Mouse (Mus musculus) CH12.LX (cell line): ENCODE results near the gene Nelfb. TPM values are rescaled to one million over a fixed set of nuclear protein-coding genes. Genes with fewer than 3 reads are reported as not detected.

Source experiments
- DNase-seq: peaks from one replicate; pipeline ENCODE4 v3.0.0-alpha.2; 2013; ENCODE audit errors: extremely low read depth
- H3K27ac ChIP-seq: 2 replicates; pipeline ENCODE4 v1.5.1; 2012; ENCODE audit warnings: low read depth, mild to moderate bottlenecking, control low read depth, moderate library complexity; ENCODE audit not compliant: insufficient read depth
- H3K27me3 ChIP-seq: replicated peaks from 2 replicates; pipeline ENCODE3; 2012; ENCODE audit warnings: inconsistent platforms
- H3K36me3 ChIP-seq, 2 experiments: replicated peaks in 1 of 2; 2 replicates each; pipeline versions ENCODE3 to v1.6.1; 2012; ENCODE audit warnings: inconsistent platforms in 1 of 2, low read length in 1 of 2, mild to moderate bottlenecking in 1 of 2, mixed read lengths in 1 of 2, moderate library complexity in 1 of 2; ENCODE audit not compliant: control insufficient read depth in 1 of 2, insufficient read depth in 1 of 2
- H3K4me1 ChIP-seq, 2 experiments: 2 replicates each; pipeline ENCODE4 v1.6.1; 2012; ENCODE audit warnings: inconsistent platforms in 1 of 2, moderate library complexity in 1 of 2; ENCODE audit not compliant: insufficient read depth in 2 of 2, control insufficient read depth in 1 of 2
- H3K4me2 ChIP-seq: 2 replicates; pipeline ENCODE4 v1.6.1; 2012; ENCODE audit warnings: low read depth, mild to moderate bottlenecking, control low read depth; ENCODE audit not compliant: poor library complexity, insufficient read depth, severe bottlenecking
- H3K4me3 ChIP-seq, 3 experiments: fragments of 150-350 bp in 1 of 3; sonication (generic) in 1 of 3; replicated peaks in 1 of 3; 2 replicates each; pipeline versions ENCODE3 to v1.5.1; 2011 to 2012; ENCODE audit warnings: low read depth in 2 of 3, low read length in 2 of 3, mild to moderate bottlenecking in 2 of 3, moderate library complexity in 2 of 3, control low read depth in 1 of 3, improper control_type of control experiment in 1 of 3, inconsistent platforms in 1 of 3, mixed read lengths in 1 of 3; ENCODE audit not compliant: poor library complexity in 1 of 3
- H3K79me2 ChIP-seq: replicated peaks from 2 replicates; pipeline ENCODE4 v1.6.1; 2012; ENCODE audit warnings: mild to moderate bottlenecking, moderate library complexity; ENCODE audit not compliant: control insufficient read depth, poor library complexity, insufficient read depth, severe bottlenecking; ENCODE audit errors: extremely low read depth
- H3K9ac ChIP-seq: 2 replicates; pipeline ENCODE4 v1.6.1; 2012; ENCODE audit warnings: low read depth, mild to moderate bottlenecking, control low read depth, moderate library complexity; ENCODE audit not compliant: insufficient read depth
- H3K9me3 ChIP-seq: replicated peaks from 2 replicates; pipeline ENCODE3; 2012; ENCODE audit warnings: low read length, inconsistent platforms, mixed read lengths
- BHLHE40 ChIP-seq: IDR thresholded peaks from 2 replicates; pipeline ENCODE4 v1.6.1; 2011; ENCODE audit warnings: mild to moderate bottlenecking, low read depth, low read length, improper control_type of control experiment
- CHD1 ChIP-seq: IDR thresholded peaks from 2 replicates; pipeline ENCODE4 v1.6.1; 2012; ENCODE audit warnings: low read depth, low read length, improper control_type of control experiment, inconsistent platforms
- CHD2 ChIP-seq: IDR thresholded peaks from 2 replicates; pipeline ENCODE4 v1.6.1; 2011; ENCODE audit warnings: low read length, improper control_type of control experiment
- CTCF ChIP-seq, 2 experiments: IDR thresholded peaks in 1 of 2; conservative IDR thresholded peaks in 1 of 2; 2 replicates each; pipeline ENCODE4 v1.5.1; 2011 to 2012; ENCODE audit warnings: low read depth in 2 of 2, low read length in 2 of 2, improper control_type of control experiment in 1 of 2, inconsistent platforms in 1 of 2, mild to moderate bottlenecking in 1 of 2, moderate library complexity in 1 of 2
- E2F4 ChIP-seq: IDR thresholded peaks from 2 replicates; pipeline ENCODE4 v1.6.1; 2011; ENCODE audit warnings: low read depth, low read length, improper control_type of control experiment; ENCODE audit not compliant: insufficient replicate concordance
- ELF1 ChIP-seq: IDR thresholded peaks from 2 replicates; pipeline ENCODE4 v1.6.1; 2014; ENCODE audit warnings: low read depth, mild to moderate bottlenecking, inconsistent platforms, low read length, improper control_type of control experiment
- EP300 ChIP-seq: IDR thresholded peaks from 2 replicates; pipeline ENCODE4 v1.6.1; 2011; ENCODE audit warnings: low read length, improper control_type of control experiment
- ETS1 ChIP-seq: conservative IDR thresholded peaks from 2 replicates; pipeline ENCODE4 v1.6.1; 2012; ENCODE audit warnings: low read depth, mild to moderate bottlenecking, inconsistent platforms, low read length, improper control_type of control experiment, moderate library complexity
- GABPA ChIP-seq: IDR thresholded peaks from 2 replicates; pipeline ENCODE4 v1.6.1; 2012; ENCODE audit warnings: low read depth, low read length, improper control_type of control experiment, inconsistent platforms; ENCODE audit not compliant: insufficient replicate concordance
- HCFC1 ChIP-seq: IDR thresholded peaks from 2 replicates; pipeline ENCODE4 v1.6.1; 2012; ENCODE audit warnings: low read depth, mild to moderate bottlenecking, inconsistent platforms, low read length, improper control_type of control experiment
- IRF4 ChIP-seq: IDR thresholded peaks from 2 replicates; pipeline ENCODE4 v1.6.1; 2014; ENCODE audit warnings: low read depth, mild to moderate bottlenecking, inconsistent platforms, low read length, improper control_type of control experiment
- JUN ChIP-seq: IDR thresholded peaks from 2 replicates; pipeline ENCODE4 v1.6.1; 2011; ENCODE audit warnings: low read depth, mild to moderate bottlenecking, low read length, improper control_type of control experiment, moderate library complexity; ENCODE audit not compliant: insufficient read depth
- JUND ChIP-seq: conservative IDR thresholded peaks from 2 replicates; pipeline ENCODE4 v1.6.1; 2011; ENCODE audit warnings: low read depth, low read length, improper control_type of control experiment
- KAT2A ChIP-seq: IDR thresholded peaks from 2 replicates; pipeline ENCODE4 v1.6.1; 2012; ENCODE audit warnings: low read length, improper control_type of control experiment, inconsistent platforms; ENCODE audit not compliant: insufficient replicate concordance
- MAFK ChIP-seq: IDR thresholded peaks from 2 replicates; pipeline ENCODE4 v1.6.1; 2011; ENCODE audit warnings: low read length, improper control_type of control experiment; ENCODE audit not compliant: insufficient replicate concordance
- MAX ChIP-seq: IDR thresholded peaks from 2 replicates; pipeline ENCODE4 v1.6.1; 2011; ENCODE audit warnings: low read length, improper control_type of control experiment
- MAZ ChIP-seq: IDR thresholded peaks from 2 replicates; pipeline ENCODE4 v1.6.1; 2012; ENCODE audit warnings: low read depth, mild to moderate bottlenecking, inconsistent platforms, low read length, improper control_type of control experiment, moderate library complexity
- MEF2A ChIP-seq: IDR thresholded peaks from 2 replicates; pipeline ENCODE4 v1.6.1; 2014; ENCODE audit warnings: low read depth, mild to moderate bottlenecking, inconsistent platforms, low read length, improper control_type of control experiment, borderline replicate concordance
- MXI1 ChIP-seq: IDR thresholded peaks from 2 replicates; pipeline ENCODE4 v1.6.1; 2011; ENCODE audit warnings: mild to moderate bottlenecking, low read depth, low read length, improper control_type of control experiment
- MYC ChIP-seq: IDR thresholded peaks from 2 replicates; pipeline ENCODE4 v1.6.1; 2011; ENCODE audit warnings: low read depth, mild to moderate bottlenecking, improper control_type of control experiment, low read length
- NELFE ChIP-seq: IDR thresholded peaks from 2 replicates; pipeline ENCODE4 v1.6.1; 2011; ENCODE audit warnings: low read depth, low read length, improper control_type of control experiment
- NRF1 ChIP-seq: IDR thresholded peaks from 2 replicates; pipeline ENCODE4 v1.6.1; 2014; ENCODE audit warnings: low read depth, mild to moderate bottlenecking, inconsistent platforms, low read length, improper control_type of control experiment, moderate library complexity
- PAX5 ChIP-seq: IDR thresholded peaks from 2 replicates; pipeline ENCODE4 v1.6.1; 2012; ENCODE audit warnings: low read length, inconsistent platforms, mixed read lengths
- POLR2A ChIP-seq: IDR thresholded peaks from 2 replicates; pipeline ENCODE4 v1.6.1; 2011; ENCODE audit warnings: low read depth, mild to moderate bottlenecking, improper control_type of control experiment, low read length
- POLR2AphosphoS2 ChIP-seq: IDR thresholded peaks from 2 replicates; pipeline ENCODE4 v1.6.1; 2011; ENCODE audit warnings: low read depth, low read length, improper control_type of control experiment
- RAD21 ChIP-seq: IDR thresholded peaks from 2 replicates; pipeline ENCODE4 v1.6.1; 2011; ENCODE audit warnings: low read depth, mild to moderate bottlenecking, low read length, improper control_type of control experiment, moderate library complexity
- RCOR1 ChIP-seq: conservative IDR thresholded peaks from 2 replicates; pipeline ENCODE4 v1.6.1; 2012; ENCODE audit warnings: low read depth, mild to moderate bottlenecking, inconsistent platforms, low read length, improper control_type of control experiment
- SIN3A ChIP-seq: IDR thresholded peaks from 2 replicates; pipeline ENCODE4 v1.6.1; 2012; ENCODE audit warnings: low read length, improper control_type of control experiment, inconsistent platforms
- SMC3 ChIP-seq: IDR thresholded peaks from 2 replicates; pipeline ENCODE4 v1.6.1; 2011; ENCODE audit warnings: low read depth, low read length, improper control_type of control experiment
- TBP ChIP-seq: conservative IDR thresholded peaks from 2 replicates; pipeline ENCODE4 v1.6.1; 2011; ENCODE audit warnings: low read depth, low read length, improper control_type of control experiment
- TCF12 ChIP-seq: IDR thresholded peaks from 2 replicates; pipeline ENCODE4 v1.6.1; 2014; ENCODE audit warnings: low read depth, mild to moderate bottlenecking, inconsistent platforms, low read length, improper control_type of control experiment
- UBTF ChIP-seq: IDR thresholded peaks from 2 replicates; pipeline ENCODE4 v1.6.1; 2012; ENCODE audit warnings: low read depth, mild to moderate bottlenecking, inconsistent platforms, low read length, improper control_type of control experiment, moderate library complexity
- USF1 ChIP-seq: IDR thresholded peaks from 2 replicates; pipeline ENCODE4 v1.6.1; 2014; ENCODE audit warnings: low read depth, mild to moderate bottlenecking, inconsistent platforms, low read length, improper control_type of control experiment
- USF2 ChIP-seq: conservative IDR thresholded peaks from 2 replicates; pipeline ENCODE4 v1.6.1; 2011; ENCODE audit warnings: low read depth, low read length, improper control_type of control experiment
- ZC3H11A ChIP-seq: IDR thresholded peaks from 2 replicates; pipeline ENCODE4 v1.6.1; 2012; ENCODE audit warnings: low read depth, mild to moderate bottlenecking, inconsistent platforms, low read length, improper control_type of control experiment
- ZKSCAN1 ChIP-seq: IDR thresholded peaks from 2 replicates; pipeline ENCODE4 v1.6.1; 2012; ENCODE audit warnings: low read depth, inconsistent platforms, low read length, improper control_type of control experiment, borderline replicate concordance
- ZMIZ1 ChIP-seq: IDR thresholded peaks from 2 replicates; pipeline ENCODE4 v1.6.1; 2012; ENCODE audit warnings: low read depth, mild to moderate bottlenecking, inconsistent platforms, low read length, improper control_type of control experiment
- ZNF384 ChIP-seq: IDR thresholded peaks from 2 replicates; pipeline ENCODE4 v1.6.1; 2012; ENCODE audit warnings: low read depth, low read length, improper control_type of control experiment, inconsistent platforms
- dilution Hi-C: fragments of 300-500 bp; cut with MboI; formaldehyde crosslinking; loops from 2 replicates; pipeline ENCODE4 v1.14.3; 2020; ENCODE audit warnings: low sequenced_read_pairs; ENCODE audit not compliant: extremely low pct_unique_long_range_greater_than_20kb, extremely low pct_ligation_motif_present
- in situ Hi-C: fragments of 300-500 bp; cut with MboI; formaldehyde crosslinking; loops from 3 replicates; pipeline ENCODE4 v1.14.3; 2019; ENCODE audit warnings: low sequenced_read_pairs, low pct_ligation_motif_present, low pct_unique_long_range_greater_than_20kb, mixed read lengths
- polyA plus RNA-seq: library from polyadenylated mRNA; unstranded; fragments of >175 nt; gene quantifications from 2 replicates; pipeline ENCODE4 v1.2.1, GENCODE M21; 2012; ENCODE audit warnings: low read depth; ENCODE audit not compliant: insufficient read length
- total RNA-seq, 2 experiments: library from RNA; depleted of rRNA; stranded (reverse); fragments of 300-350 nt in 1 of 2; fragments of >200 nt in 1 of 2; gene quantifications; 2 replicates each; pipeline ENCODE4 v1.2.3; 2012 to 2014

The Nelfb gene
- total and polyA plus RNA-seq, 3 experiments = 53.6 to 58.0 (median 57.0) TPM

- in situ Hi-C loops = no loop called here
- Histone ChIP-seq H3K79me2 (peaks cover 16% of the 10 kb centered on the region), H3K4me3 (peak overlapping the region; percentile 61 to 98 (median 83)), H3K4me1 (peaks cover 14 to 36% of the 10 kb centered on the region in 2 experiments), H3K36me3 (peaks cover 15 to 49% of the 10 kb centered on the region in 2 experiments), H3K27me3 (no peaks in the 10 kb centered on the region), H3K9me3 (no peaks in the 10 kb centered on the region), H3K9ac (peak overlapping the region; percentile 95), H3K4me2 (peak overlapping the region; percentile 99), H3K27ac (peak overlapping the region; percentile 98)
- dilution Hi-C loops = no loop called here
- TF ChIP-seq NELFE (no peak; the same call in 1 of the 2 replicates), RAD21 (no peak), CHD1 (no peak), ZMIZ1 (peak; percentile 53; the same call in 1 of the 2 replicates), TCF12 (peak; percentile 54), ZNF384 (no peak), TBP (no peak), JUND (no peak), IRF4 (peak; percentile 53), UBTF (peak; percentile 48; the same call in 1 of the 2 replicates), USF2 (no peak; the same call in 1 of the 2 replicates), CHD2 (peak; percentile 83), ZC3H11A (no peak), MXI1 (peak; percentile 68), MAZ (peak; percentile 79), KAT2A (no peak), ELF1 (peak; percentile 95), RCOR1 (no peak; the same call in 1 of the 2 replicates), SMC3 (no peak), POLR2A (peak; percentile 41), SIN3A (peak; percentile 59), ETS1 (peak; percentile 74), ZKSCAN1 (no peak), POLR2AphosphoS2 (no peak), JUN (no peak), GABPA (no peak), EP300 (no peak; the same call in 1 of the 2 replicates), BHLHE40 (peak; percentile 91), MAFK (no peak), MAX (peak; percentile 82), HCFC1 (peak; percentile 70), NRF1 (peak; percentile 75), CTCF (conservative IDR thresholded peaks at IDR 0.05 in 1 of 2, IDR thresholded peaks at IDR 0.05 in 1 of 2; ENCODE audit: low read depth in 2 of 2, low read length in 2 of 2) (no peak), USF1 (peak; percentile 77), PAX5 (no peak), MYC (peak; percentile 78), E2F4 (no peak), MEF2A (peak; percentile 73)
- DNase-seq = peak; percentile 96
Measured at GRCm38 (mm10) chr2:25195211-25196156, 15.8 kb downstream of the Nelfb start.
